Mouse (Mus musculus): ENCODE results near the gene Lrtm2. TPM values are rescaled to one million over a fixed set of nuclear protein-coding genes. Genes with fewer than 3 reads are reported as not detected.

Lrtm2 gene
- polyA plus RNA-seq, 1 experiment from 2014 or later, result 15.0 TPM

DNA sequence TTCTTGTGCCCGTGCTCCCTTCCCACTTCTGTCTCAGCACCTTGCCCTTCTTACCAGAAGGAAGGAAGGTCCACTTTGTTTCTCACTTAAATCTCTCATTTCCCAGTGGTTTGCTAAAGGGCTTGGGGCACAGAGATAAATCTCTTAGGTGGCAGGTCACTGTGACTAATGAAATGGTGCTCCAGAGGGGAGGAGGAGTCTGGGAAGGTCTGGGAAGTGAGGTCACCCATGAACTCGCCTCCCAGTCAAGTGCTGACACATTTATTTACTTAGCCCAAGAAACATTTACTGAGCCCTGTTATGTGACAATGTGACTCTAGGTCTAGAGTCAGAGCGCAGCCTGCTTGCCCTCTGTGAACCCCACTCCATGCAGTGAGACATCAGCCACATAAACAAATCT, 2.6 kb upstream of the Lrtm2 start:
- 11% methylated on average over 3 of the region's 3 CpGs for WGBS

DNA sequence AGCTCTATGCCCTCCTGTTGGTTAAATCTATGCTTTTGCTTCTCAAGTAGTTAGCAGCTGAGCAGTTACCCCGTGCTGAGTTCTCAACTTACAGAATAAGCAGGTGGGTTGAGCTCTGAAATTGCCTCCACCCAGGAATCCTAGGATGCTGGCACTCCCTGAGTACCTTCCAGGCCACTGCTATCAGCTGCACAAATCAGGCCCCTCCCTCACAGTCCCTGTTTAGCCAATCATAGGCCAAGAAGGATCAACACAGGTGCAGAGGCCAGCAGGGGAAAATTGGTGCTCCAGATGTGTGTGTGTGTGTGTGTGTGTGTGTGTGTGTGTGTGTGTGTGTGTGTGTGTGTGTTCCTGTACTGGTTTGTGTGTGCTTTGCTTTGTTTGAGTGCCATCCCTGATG, 1.5 kb upstream of the Lrtm2 start:
- peaks cover 58% of the 10 kb centered on the region for H3K4me1 ChIP-seq
- no peak overlapping the region for H3K4me2 ChIP-seq
- no peak overlapping the region for H3K9ac ChIP-seq (replicated peaks)
- ATAC-seq (ENCODE audit: low FRiP score), result no peak
- 22% methylated on average over 1 of the region's 1 CpGs for WGBS
- no peak overlapping the region for H3K4me3 ChIP-seq (replicated peaks)
- no peaks in the 10 kb centered on the region for H3K36me3 ChIP-seq
- no peaks in the 10 kb centered on the region for H3K9me3 ChIP-seq (replicated peaks)
- no peaks in the 10 kb centered on the region for H3K27me3 ChIP-seq (replicated peaks)
- H3K27ac ChIP-seq (replicated peaks), result no peak overlapping the region

More for the DNA sequence above, 2.6 kb upstream of the Lrtm2 start:
- ATAC-seq (ENCODE audit: low FRiP score), result no peak
- Histone ChIP-seq H3K9me3 (replicated peaks) (no peaks in the 10 kb centered on the region), H3K4me1 (peaks cover 47% of the 10 kb centered on the region), H3K4me3 (replicated peaks) (no peak overlapping the region), H3K9ac (replicated peaks) (no peak overlapping the region), H3K27ac (replicated peaks) (no peak overlapping the region), H3K4me2 (no peak overlapping the region), H3K36me3 (no peaks in the 10 kb centered on the region), H3K27me3 (replicated peaks) (no peaks in the 10 kb centered on the region)

- Histone ChIP-seq H3K27me3 (replicated peaks) (no peaks in the 10 kb centered on the region), H3K36me3 (no peaks in the 10 kb centered on the region), H3K9ac (replicated peaks) (peak overlapping the region; percentile 64), H3K4me3 (replicated peaks) (peak overlapping the region; percentile 63), H3K4me1 (peaks cover 73% of the 10 kb centered on the region), H3K4me2 (peak overlapping the region; percentile 73), H3K27ac (replicated peaks) (peak overlapping the region; percentile 78), H3K9me3 (replicated peaks) (no peaks in the 10 kb centered on the region)
- peak; percentile 48 for ATAC-seq (ENCODE audit: low FRiP score)
- 9% methylated on average over 6 of the region's 6 CpGs for WGBS
Measured at GRCm38 (mm10) chr6:119329936-119330335, 630 bp downstream of the Lrtm2 start.

GRCm38 (mm10) chr6:119329215-119329714, 1.3 kb downstream of the Lrtm2 start:
- Histone ChIP-seq H3K36me3 (no peaks in the 10 kb centered on the region), H3K9ac (replicated peaks) (peak overlapping the region; percentile 64), H3K4me2 (peak overlapping the region; percentile 73), H3K4me1 (peaks cover 73% of the 10 kb centered on the region), H3K27ac (replicated peaks) (peak overlapping the region; percentile 78), H3K9me3 (replicated peaks) (no peaks in the 10 kb centered on the region), H3K4me3 (replicated peaks) (peak overlapping the region; percentile 63), H3K27me3 (replicated peaks) (no peaks in the 10 kb centered on the region)
- WGBS, result 0% methylated on average over 8 of the region's 8 CpGs
- peak; percentile 81 for ATAC-seq (ENCODE audit: low FRiP score)

- H3K4me3 ChIP-seq (replicated peaks), result peak overlapping the region; percentile 63
- peaks cover 73% of the 10 kb centered on the region for H3K4me1 ChIP-seq
- peak overlapping the region; percentile 78 for H3K27ac ChIP-seq (replicated peaks)
- ATAC-seq (ENCODE audit: low FRiP score), result peak; percentile 24; the same call in 1 of the 2 replicates
- no peaks in the 10 kb centered on the region for H3K27me3 ChIP-seq (replicated peaks)
- no peaks in the 10 kb centered on the region for H3K9me3 ChIP-seq (replicated peaks)
- peak overlapping the region; percentile 73 for H3K4me2 ChIP-seq
- H3K36me3 ChIP-seq, result no peaks in the 10 kb centered on the region
- 13% methylated on average over 11 of the region's 11 CpGs for WGBS
- H3K9ac ChIP-seq (replicated peaks), result peak overlapping the region; percentile 38
Measured at GRCm38 (mm10) chr6:119328521-119329115, 1.9 kb downstream of the Lrtm2 start.

GRCm38 (mm10) chr6:119326541-119326940, 4.0 kb downstream of the Lrtm2 start:
- H3K9ac ChIP-seq (replicated peaks), result no peak overlapping the region
- peaks cover 58% of the 10 kb centered on the region for H3K4me1 ChIP-seq
- peaks cover 4% of the 10 kb centered on the region; the same call in 1 of the 2 replicates for H3K27me3 ChIP-seq (replicated peaks)
- no peak for ATAC-seq (ENCODE audit: low FRiP score)
- 47% methylated on average over 7 of the region's 7 CpGs for WGBS
- H3K36me3 ChIP-seq, result peaks cover 11% of the 10 kb centered on the region; the same call in 1 of the 2 replicates
- H3K4me3 ChIP-seq (replicated peaks), result no peak overlapping the region
- H3K27ac ChIP-seq (replicated peaks), result no peak overlapping the region
- H3K4me2 ChIP-seq, result no peak overlapping the region
- no peaks in the 10 kb centered on the region for H3K9me3 ChIP-seq (replicated peaks)

DNA sequence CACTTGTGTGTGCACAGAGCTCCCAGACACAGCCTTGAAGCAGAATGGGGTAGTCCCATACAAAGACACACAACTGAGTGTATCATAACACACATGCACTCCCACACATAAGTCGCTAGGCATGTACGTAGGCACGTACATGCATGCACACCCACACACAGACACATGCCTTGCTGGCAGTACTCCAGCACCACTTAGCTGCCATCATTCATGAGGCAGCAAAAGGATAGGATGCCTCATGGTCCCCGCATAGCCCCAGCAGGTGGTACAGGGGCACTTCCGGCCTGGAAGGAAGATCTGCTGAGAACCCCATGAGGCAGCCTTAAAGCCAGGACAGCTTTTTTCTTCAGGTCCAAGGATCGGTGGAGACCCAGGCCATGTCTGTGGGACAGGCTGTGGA, 4.6 kb downstream of the Lrtm2 start:
- Histone ChIP-seq H3K36me3 (peaks cover 11% of the 10 kb centered on the region; the same call in 1 of the 2 replicates), H3K4me3 (replicated peaks) (no peak overlapping the region), H3K27me3 (replicated peaks) (peaks cover 4% of the 10 kb centered on the region; the same call in 1 of the 2 replicates), H3K9ac (replicated peaks) (no peak overlapping the region), H3K27ac (replicated peaks) (no peak overlapping the region), H3K4me1 (peaks cover 52% of the 10 kb centered on the region), H3K4me2 (no peak overlapping the region), H3K9me3 (replicated peaks) (no peaks in the 10 kb centered on the region)
- WGBS, result 66% methylated on average over 6 of the region's 6 CpGs
- ATAC-seq (ENCODE audit: low FRiP score), result no peak

DNA sequence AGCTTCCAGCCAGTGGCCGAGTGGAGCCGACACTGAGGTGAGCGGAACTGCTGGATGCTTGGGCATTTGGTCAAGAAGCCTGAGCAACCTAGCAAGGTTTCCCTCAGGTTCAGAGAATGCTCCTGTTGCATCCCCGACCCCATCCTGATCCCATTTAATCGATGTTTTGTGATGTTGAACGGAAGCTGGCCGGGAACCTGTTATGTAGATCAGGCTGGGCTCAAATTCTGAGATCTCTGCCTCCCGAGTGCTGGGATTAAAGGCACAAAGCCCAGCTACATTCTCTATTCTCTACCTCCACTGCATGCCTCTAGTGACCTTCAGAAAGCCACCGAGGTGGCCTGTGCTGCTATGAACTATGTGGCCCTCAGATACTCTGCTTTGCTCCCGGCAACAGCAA, 5.8 kb downstream of the Lrtm2 start:
- no peak overlapping the region for H3K9ac ChIP-seq (replicated peaks)
- H3K9me3 ChIP-seq (replicated peaks), result no peaks in the 10 kb centered on the region
- peaks cover 19% of the 10 kb centered on the region; the same call in 1 of the 2 replicates for H3K36me3 ChIP-seq
- WGBS, result 59% methylated on average over 10 of the region's 10 CpGs
- no peak overlapping the region for H3K27ac ChIP-seq (replicated peaks)
- peaks cover 4% of the 10 kb centered on the region; the same call in 1 of the 2 replicates for H3K27me3 ChIP-seq (replicated peaks)
- no peak overlapping the region for H3K4me2 ChIP-seq
- H3K4me3 ChIP-seq (replicated peaks), result no peak overlapping the region
- ATAC-seq (ENCODE audit: low FRiP score), result no peak
- peaks cover 42% of the 10 kb centered on the region for H3K4me1 ChIP-seq

- Histone ChIP-seq H3K4me1 (peaks cover 11% of the 10 kb centered on the region), H3K36me3 (peaks cover 23% of the 10 kb centered on the region; the same call in 1 of the 2 replicates), H3K9ac (replicated peaks) (no peak overlapping the region), H3K4me2 (no peak overlapping the region), H3K27me3 (replicated peaks) (peaks cover 4% of the 10 kb centered on the region; the same call in 1 of the 2 replicates), H3K4me3 (replicated peaks) (no peak overlapping the region), H3K27ac (replicated peaks) (no peak overlapping the region), H3K9me3 (replicated peaks) (no peaks in the 10 kb centered on the region)
- WGBS, result 77% methylated on average over 7 of the region's 7 CpGs
- no peak for ATAC-seq (ENCODE audit: low FRiP score)
Measured at GRCm38 (mm10) chr6:119321752-119322151, 8.8 kb downstream of the Lrtm2 start.

GRCm38 (mm10) chr6:119320481-119320880, 10.1 kb downstream of the Lrtm2 start:
- H3K4me3 ChIP-seq (replicated peaks), result no peak overlapping the region
- no peak overlapping the region for H3K4me2 ChIP-seq
- no peaks in the 10 kb centered on the region; the same call in 1 of the 2 replicates for H3K4me1 ChIP-seq
- peaks cover 4% of the 10 kb centered on the region; the same call in 1 of the 2 replicates for H3K27me3 ChIP-seq (replicated peaks)
- 55% methylated on average over 16 of the region's 16 CpGs for WGBS
- no peak overlapping the region for H3K27ac ChIP-seq (replicated peaks)
- H3K9ac ChIP-seq (replicated peaks), result no peak overlapping the region
- no peaks in the 10 kb centered on the region for H3K9me3 ChIP-seq (replicated peaks)
- ATAC-seq (ENCODE audit: low FRiP score), result no peak
- H3K36me3 ChIP-seq, result peaks cover 23% of the 10 kb centered on the region; the same call in 1 of the 2 replicates

GRCm38 (mm10) chr6:119319358-119319757, 11.2 kb downstream of the Lrtm2 start:
- Histone ChIP-seq H3K27me3 (replicated peaks) (peaks cover 4% of the 10 kb centered on the region; the same call in 1 of the 2 replicates), H3K4me3 (replicated peaks) (no peak overlapping the region), H3K9ac (replicated peaks) (no peak overlapping the region), H3K4me1 (peaks cover 6% of the 10 kb centered on the region), H3K27ac (replicated peaks) (no peak overlapping the region), H3K4me2 (no peak overlapping the region), H3K9me3 (replicated peaks) (no peaks in the 10 kb centered on the region), H3K36me3 (peaks cover 23% of the 10 kb centered on the region; the same call in 1 of the 2 replicates)
- WGBS, result 90% methylated on average over 2 of the region's 2 CpGs
- no peak for ATAC-seq (ENCODE audit: low FRiP score)

GRCm38 (mm10) chr6:119318732-119319131, 11.8 kb downstream of the Lrtm2 start:
- Histone ChIP-seq H3K4me3 (replicated peaks) (no peak overlapping the region), H3K27ac (replicated peaks) (no peak overlapping the region)
- peak; percentile 35; the same call in 1 of the 2 replicates for ATAC-seq (ENCODE audit: low FRiP score)

More at GRCm38 (mm10) chr6:119318732-119319131, 11.8 kb downstream of the Lrtm2 start:
- no peaks in the 10 kb centered on the region for H3K9me3 ChIP-seq (replicated peaks)
- no peak overlapping the region for H3K4me2 ChIP-seq
- H3K9ac ChIP-seq (replicated peaks), result no peak overlapping the region
- H3K4me1 ChIP-seq, result peaks cover 12% of the 10 kb centered on the region
- peaks cover 23% of the 10 kb centered on the region; the same call in 1 of the 2 replicates for H3K36me3 ChIP-seq
- H3K27me3 ChIP-seq (replicated peaks), result peaks cover 4% of the 10 kb centered on the region; the same call in 1 of the 2 replicates
- WGBS, result 32% methylated on average over 9 of the region's 9 CpGs
